Mouse (Mus musculus): ENCODE results near the gene Aip. TPM values are rescaled to one million over a fixed set of nuclear protein-coding genes. Genes with fewer than 3 reads are reported as not detected.

Aip gene
- total and polyA plus RNA-seq, 3 experiments, result 22.3 to 86.6 (median 39.9) TPM

DNA sequence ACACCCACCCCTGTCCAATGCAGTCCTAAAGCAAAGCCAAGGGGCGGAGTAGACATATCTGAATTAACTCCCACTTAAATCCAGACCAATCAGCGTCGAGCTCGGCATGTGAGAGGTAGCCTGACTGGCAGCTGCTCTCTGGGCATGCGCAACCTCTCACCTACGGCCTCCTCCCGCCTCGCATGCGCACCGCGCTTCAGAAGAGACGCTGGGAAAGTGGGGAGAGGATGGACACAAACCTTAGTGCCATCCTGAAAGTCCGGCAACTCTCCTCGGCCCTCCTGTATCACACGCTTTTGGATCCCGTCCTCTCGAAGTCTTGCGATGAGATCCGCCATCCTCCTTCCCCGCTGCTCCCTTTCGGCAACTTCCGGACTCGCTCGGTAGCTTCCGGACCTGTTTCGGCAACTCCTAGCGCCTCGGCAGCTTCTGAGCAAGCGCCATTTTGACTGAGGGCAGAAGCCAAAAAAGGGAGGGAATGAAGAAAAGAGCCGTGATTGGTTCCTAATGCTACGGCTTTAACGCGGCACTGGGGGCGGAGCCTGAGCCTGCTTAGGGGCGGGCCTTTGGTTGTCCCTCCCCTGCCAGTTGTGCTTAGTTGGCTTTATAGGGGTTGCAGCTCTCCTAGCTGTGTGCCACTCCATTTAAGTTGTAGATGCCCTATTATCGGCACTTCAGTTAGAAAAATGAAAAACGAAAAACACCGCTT lies 4.4 kb downstream of the Aip start:
- ATAC-seq (ENCODE audit: extremely low read depth, insufficient number of reproducible peaks, low FRiP score, poor library complexity, severe bottlenecking) (peak; percentile 73), DNase-seq (ENCODE audit: low spot score) (peak; percentile 80)
- Histone ChIP-seq H3K36me3 (replicated peaks) (peaks cover 31% of the 10 kb centered on the region), H3K27me3 (ENCODE audit: insufficient read depth, low read length) (no peaks in the 10 kb centered on the region), H3K9me3 (replicated peaks) (no peaks in the 10 kb centered on the region), H3K4me3 (ENCODE audit: low read depth, low read length) (peak overlapping the region; percentile 73), H3K4me1 (ENCODE audit: insufficient read depth, low read depth, low read length) (peaks cover 66% of the 10 kb centered on the region)
- TF ChIP-seq POLR2AphosphoS5 (IDR thresholded peaks at IDR 0.05; ENCODE audit: insufficient replicate concordance, low read depth, low read length) (no peak), CTCF (IDR thresholded peaks at IDR 0.05; ENCODE audit: low read depth, low read length) (no peak), TAL1 (conservative IDR thresholded peaks at IDR 0.05; ENCODE audit: low read depth, low read length) (no peak), GATA1 (IDR thresholded peaks at IDR 0.05; ENCODE audit: borderline replicate concordance, low read length) (no peak)

DNA sequence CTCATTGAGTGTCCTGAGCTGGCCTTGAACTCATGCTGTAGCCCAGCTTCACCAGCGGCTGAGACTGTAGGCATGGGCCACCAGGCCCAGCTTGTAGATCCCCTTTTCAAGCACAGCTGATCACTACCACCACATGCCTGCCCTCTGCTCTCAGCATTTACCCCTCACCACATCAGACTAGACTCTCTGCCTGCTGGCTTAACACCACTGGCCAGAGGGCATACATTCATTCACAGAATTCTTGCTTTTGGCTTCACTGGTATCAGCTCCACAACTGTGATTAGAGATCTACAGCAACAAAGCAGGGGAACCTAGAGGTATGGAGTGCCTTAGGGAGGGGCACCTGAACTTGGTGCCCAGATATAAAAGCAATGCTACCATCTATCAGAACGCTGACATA lies 5.2 kb downstream of the Aip start:
- Histone ChIP-seq H3K36me3 (replicated peaks) (peaks cover 39% of the 10 kb centered on the region), H3K4me1 (ENCODE audit: insufficient read depth, low read depth, low read length) (peaks cover 64% of the 10 kb centered on the region), H3K27me3 (ENCODE audit: insufficient read depth, low read length) (no peaks in the 10 kb centered on the region), H3K9me3 (replicated peaks) (no peaks in the 10 kb centered on the region), H3K4me3 (ENCODE audit: low read depth, low read length) (peak overlapping the region; percentile 73; the same call in 1 of the 2 replicates)
- ATAC-seq (ENCODE audit: extremely low read depth, insufficient number of reproducible peaks, low FRiP score, poor library complexity, severe bottlenecking), result no peak
- no peak for DNase-seq (ENCODE audit: low spot score)
- TF ChIP-seq POLR2AphosphoS5 (IDR thresholded peaks at IDR 0.05; ENCODE audit: insufficient replicate concordance, low read depth, low read length) (no peak), TAL1 (conservative IDR thresholded peaks at IDR 0.05; ENCODE audit: low read depth, low read length) (no peak)

DNA sequence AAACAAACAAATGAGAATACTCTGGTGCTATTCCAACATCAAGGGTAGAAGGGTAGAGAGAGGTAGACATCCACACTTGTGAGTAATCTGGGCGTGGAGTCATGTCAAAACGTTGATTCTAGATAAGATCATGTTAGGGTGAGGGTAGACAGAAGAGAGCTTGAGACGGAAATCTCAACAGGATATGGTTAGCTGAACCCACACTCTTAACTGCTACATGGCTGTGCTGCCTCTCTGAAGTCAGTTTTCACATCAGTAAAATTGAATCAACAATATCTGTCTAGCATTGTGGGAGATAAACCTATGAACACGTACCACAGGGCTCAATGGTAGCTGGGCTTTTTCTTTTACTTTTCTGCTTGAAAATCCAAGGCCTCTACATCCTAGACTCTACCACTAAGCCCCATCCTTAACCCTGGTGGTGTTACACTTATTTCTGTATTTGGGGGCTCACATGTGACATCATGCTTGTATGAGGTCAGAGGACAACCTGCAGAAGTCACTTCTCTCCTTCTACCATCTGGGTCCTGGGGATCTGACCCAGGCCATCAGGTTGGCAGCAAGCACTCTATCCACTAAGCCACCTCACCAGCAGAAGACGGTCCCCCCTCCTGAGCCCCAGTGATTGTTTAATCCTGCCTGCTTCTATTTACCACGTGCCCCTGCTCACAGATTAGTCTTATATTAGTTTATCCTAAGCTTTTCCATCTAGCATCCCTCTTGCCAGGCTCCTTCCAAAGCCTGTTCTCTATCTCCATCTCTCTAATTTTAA lies 5.8 kb downstream of the Aip start:
- ATAC-seq (ENCODE audit: extremely low read depth, insufficient number of reproducible peaks, low FRiP score, poor library complexity, severe bottlenecking) (no peak), DNase-seq (ENCODE audit: low spot score) (no peak)
- H3K4me3 ChIP-seq (ENCODE audit: low read depth, low read length), result peak overlapping the region; percentile 73; the same call in 1 of the 2 replicates
- H3K27me3 ChIP-seq (ENCODE audit: insufficient read depth, low read length), result no peaks in the 10 kb centered on the region
- H3K4me1 ChIP-seq (ENCODE audit: insufficient read depth, low read depth, low read length), result peaks cover 64% of the 10 kb centered on the region
- H3K9me3 ChIP-seq (replicated peaks), result no peaks in the 10 kb centered on the region
- TF ChIP-seq POLR2AphosphoS5 (IDR thresholded peaks at IDR 0.05; ENCODE audit: insufficient replicate concordance, low read depth, low read length), result no peak
- no peak for TF ChIP-seq GATA2 (IDR thresholded peaks at IDR 0.05; ENCODE audit: borderline replicate concordance, low read depth, low read length)
- no peak for TF ChIP-seq GATA1 (IDR thresholded peaks at IDR 0.05; ENCODE audit: borderline replicate concordance, low read length)
- no peak for TF ChIP-seq CTCF (IDR thresholded peaks at IDR 0.05; ENCODE audit: low read depth, low read length)
- TF ChIP-seq TAL1 (conservative IDR thresholded peaks at IDR 0.05; ENCODE audit: low read depth, low read length), result no peak
- H3K36me3 ChIP-seq (replicated peaks), result peaks cover 45% of the 10 kb centered on the region

DNA sequence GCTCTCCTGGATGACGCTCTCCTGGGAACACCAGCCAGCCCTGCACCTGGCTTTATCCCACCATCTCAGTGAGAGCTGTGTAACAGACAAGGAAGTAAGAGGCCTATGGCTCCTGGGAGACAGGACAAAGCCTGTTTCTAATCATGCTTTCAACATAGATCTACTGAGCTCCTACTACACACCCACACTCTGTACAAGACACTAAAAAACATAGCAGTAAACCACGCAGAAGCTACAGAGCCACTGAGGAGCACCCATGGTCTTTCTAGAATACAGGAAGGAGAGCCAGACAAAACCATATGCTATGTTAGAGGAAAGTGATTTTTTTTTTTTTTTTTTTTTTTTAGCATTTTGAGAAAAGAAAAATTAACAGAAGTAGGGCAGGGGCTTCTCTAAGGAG lies 7.3 kb downstream of the Aip start:
- Histone ChIP-seq H3K4me3 (ENCODE audit: low read depth, low read length) (no peak overlapping the region), H3K27me3 (ENCODE audit: insufficient read depth, low read length) (no peaks in the 10 kb centered on the region), H3K9me3 (replicated peaks) (no peaks in the 10 kb centered on the region), H3K4me1 (ENCODE audit: insufficient read depth, low read depth, low read length) (peaks cover 64% of the 10 kb centered on the region), H3K36me3 (replicated peaks) (peaks cover 58% of the 10 kb centered on the region)
- TF ChIP-seq TAL1 (conservative IDR thresholded peaks at IDR 0.05; ENCODE audit: low read depth, low read length) (no peak), GATA2 (IDR thresholded peaks at IDR 0.05; ENCODE audit: borderline replicate concordance, low read depth, low read length) (no peak), CTCF (IDR thresholded peaks at IDR 0.05; ENCODE audit: low read depth, low read length) (no peak), POLR2AphosphoS5 (IDR thresholded peaks at IDR 0.05; ENCODE audit: insufficient replicate concordance, low read depth, low read length) (no peak), GATA1 (IDR thresholded peaks at IDR 0.05; ENCODE audit: borderline replicate concordance, low read length) (no peak)
- ATAC-seq (ENCODE audit: extremely low read depth, insufficient number of reproducible peaks, low FRiP score, poor library complexity, severe bottlenecking), result no peak
- no peak for DNase-seq (ENCODE audit: low spot score)

DNA sequence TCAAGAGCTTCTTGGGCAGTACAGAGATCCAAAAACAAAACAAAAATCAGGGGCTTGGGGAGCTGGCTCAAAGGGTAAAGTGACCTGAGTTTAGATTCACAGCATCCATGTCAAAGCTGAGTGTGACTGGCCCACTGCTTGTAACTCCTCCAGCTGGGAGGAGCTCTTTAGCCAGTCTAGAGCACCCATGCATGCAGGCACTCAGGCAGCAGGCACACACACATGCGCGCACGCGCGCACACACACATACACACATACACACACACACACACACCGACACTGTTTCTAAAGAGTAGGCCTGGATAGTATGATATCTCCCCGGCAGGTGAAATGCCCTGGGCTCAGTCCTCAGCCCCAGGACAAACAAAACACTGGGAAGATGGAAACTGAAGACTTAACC lies 8.7 kb downstream of the Aip start:
- no peak for ATAC-seq (ENCODE audit: extremely low read depth, insufficient number of reproducible peaks, low FRiP score, poor library complexity, severe bottlenecking)
- Histone ChIP-seq H3K9me3 (replicated peaks) (no peaks in the 10 kb centered on the region), H3K27me3 (ENCODE audit: insufficient read depth, low read length) (no peaks in the 10 kb centered on the region), H3K36me3 (replicated peaks) (peaks cover 72% of the 10 kb centered on the region), H3K4me3 (ENCODE audit: low read depth, low read length) (no peak overlapping the region), H3K4me1 (ENCODE audit: insufficient read depth, low read depth, low read length) (peaks cover 62% of the 10 kb centered on the region)
- TF ChIP-seq POLR2AphosphoS5 (IDR thresholded peaks at IDR 0.05; ENCODE audit: insufficient replicate concordance, low read depth, low read length) (no peak), GATA2 (IDR thresholded peaks at IDR 0.05; ENCODE audit: borderline replicate concordance, low read depth, low read length) (no peak), GATA1 (IDR thresholded peaks at IDR 0.05; ENCODE audit: borderline replicate concordance, low read length) (no peak), TAL1 (conservative IDR thresholded peaks at IDR 0.05; ENCODE audit: low read depth, low read length) (no peak), CTCF (IDR thresholded peaks at IDR 0.05; ENCODE audit: low read depth, low read length) (no peak)
- DNase-seq (ENCODE audit: low spot score), result no peak

DNA sequence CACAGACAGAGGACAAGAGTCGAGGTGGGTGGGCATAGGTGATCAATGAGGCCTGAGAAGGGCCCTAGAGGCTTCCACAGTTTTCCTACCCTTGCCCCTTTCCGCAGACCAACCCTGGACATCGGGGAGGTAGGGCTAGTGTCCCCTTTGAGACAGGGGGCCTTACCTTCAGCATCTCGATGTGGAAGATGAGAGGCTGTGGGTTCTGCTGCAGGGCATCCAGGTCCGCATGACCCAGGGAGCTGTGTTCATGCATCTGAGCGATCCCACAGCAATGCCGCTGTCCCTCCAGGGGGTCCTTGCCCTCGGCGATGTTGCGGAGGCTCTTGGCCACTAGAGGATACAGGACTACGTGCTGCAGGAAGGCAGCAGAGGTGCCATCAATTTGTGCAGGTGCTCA lies 9.8 kb downstream of the Aip start:
- H3K27me3 ChIP-seq (ENCODE audit: insufficient read depth, low read length), result no peaks in the 10 kb centered on the region
- peaks cover 84% of the 10 kb centered on the region for H3K36me3 ChIP-seq (replicated peaks)
- H3K9me3 ChIP-seq (replicated peaks), result no peaks in the 10 kb centered on the region
- ATAC-seq (ENCODE audit: extremely low read depth, insufficient number of reproducible peaks, low FRiP score, poor library complexity, severe bottlenecking), result no peak
- no peak overlapping the region for H3K4me3 ChIP-seq (ENCODE audit: low read depth, low read length)
- TF ChIP-seq GATA1 (IDR thresholded peaks at IDR 0.05; ENCODE audit: borderline replicate concordance, low read length) (no peak), CTCF (IDR thresholded peaks at IDR 0.05; ENCODE audit: low read depth, low read length) (no peak), GATA2 (IDR thresholded peaks at IDR 0.05; ENCODE audit: borderline replicate concordance, low read depth, low read length) (no peak), POLR2AphosphoS5 (IDR thresholded peaks at IDR 0.05; ENCODE audit: insufficient replicate concordance, low read depth, low read length) (no peak), TAL1 (conservative IDR thresholded peaks at IDR 0.05; ENCODE audit: low read depth, low read length) (no peak)
- peaks cover 52% of the 10 kb centered on the region for H3K4me1 ChIP-seq (ENCODE audit: insufficient read depth, low read depth, low read length)
- DNase-seq (ENCODE audit: low spot score), result no peak
